Mouse (Mus musculus) heart, postnatal 14 days (tissue): ENCODE measurements around the gene Rhox3g. TPM values are rescaled to one million over a fixed set of nuclear protein-coding genes. Genes with fewer than 3 reads are reported as not detected.
"Not testable (repeated sequence)": the region's sequence is repeated elsewhere in the genome, so short reads cannot be mapped to it uniquely, and the experiment has no call there.

Source experiments
- DNase-seq, 2 experiments: peaks; one replicate each; pipeline ENCODE4 v3.0.0; 2021 to 2022
- intact Hi-C: fragments of 180-260 bp; cut with DNase I; formaldehyde crosslinking; loops from one replicate; pipeline ENCODE4 v1.15.1; 2025
- long read RNA-seq, 2 experiments: library from polyadenylated mRNA; stranded (forward); transcript quantifications; one replicate each; pipeline ENCODE4 v2.0.0; 2021
- total RNA-seq, 2 experiments: library from RNA; stranded (reverse); gene quantifications; 2 replicates each; pipeline ENCODE4 v1.2.3; 2021

The Rhox3g gene
- not detected for total RNA-seq
- long read RNA-seq, experiment 1: 0 reads
- long read RNA-seq, experiment 2: 0 reads

GRCm38 (mm10) chrX:37628512-37628911 lies at the start of gene Rhox3g:
Rhox3g (minus strand) TSS chrX:37628612.
- intact Hi-C loops, DNase-seq: not testable (repeated sequence)

GRCm38 (mm10) chrX:37673177-37673576 lies 44.8 kb upstream of the Rhox3g start, which contains the start of gene Rhox2h:
Rhox2h (minus strand) TSS chrX:37673277.
- intact Hi-C loops, DNase-seq: not testable (repeated sequence)

GRCm38 (mm10) chrX:37668664-37669063 lies 40.3 kb upstream of the Rhox3g start, which contains the start of gene Rhox3h:
Rhox3h (minus strand) TSS chrX:37668764.
- DNase-seq, intact Hi-C loops: not testable (repeated sequence)

GRCm38 (mm10) chrX:37651227-37651626 lies 22.8 kb upstream of the Rhox3g start, which contains the start of gene Rhox4g:
Rhox4g (minus strand) TSS chrX:37651327.
- DNase-seq: not testable (repeated sequence)

GRCm38 (mm10) chrX:37643370-37643769 lies 15.0 kb upstream of the Rhox3g start, which contains the start of gene Rhox2g:
Rhox2g (minus strand) TSS chrX:37643470.
- DNase-seq, intact Hi-C loops: not testable (repeated sequence)

More at GRCm38 (mm10) chrX:37651227-37651626, 22.8 kb upstream of the Rhox3g start, which contains the start of gene Rhox4g:
- intact Hi-C loops: not testable (repeated sequence)

- DNase-seq, intact Hi-C loops: not testable (repeated sequence)
Measured at GRCm38 (mm10) chrX:37607604-37608003, 20.8 kb downstream of the Rhox3g start, which contains the start of gene Rhox4f. Rhox4f (minus strand) TSS chrX:37607704.

GRCm38 (mm10) chrX:37580692-37581091 lies 47.7 kb downstream of the Rhox3g start, which contains the start of gene Rhox3f:
Rhox3f (plus strand) TSS chrX:37580992.
- intact Hi-C loops, DNase-seq: not testable (repeated sequence)

Other genes with a start within 250 kb of the Rhox3g start
- not detected for gene Rhox3a2, start 248.6 kb downstream of the Rhox3g start, total RNA-seq
- gene Rhox4a2, start 237.8 kb downstream of the Rhox3g start, total RNA-seq: not detected
- not detected for gene Rhox2b, start 216.5 kb downstream of the Rhox3g start, total RNA-seq
- not detected for gene Rhox4b, start 196.1 kb downstream of the Rhox3g start, total RNA-seq
- gene Rhox2c, start 174.9 kb downstream of the Rhox3g start, total RNA-seq: not detected
- gene Rhox3c, start 170.0 kb downstream of the Rhox3g start, total RNA-seq: not detected
- not detected for gene Rhox4c, start 148.3 kb downstream of the Rhox3g start, total RNA-seq
- gene Rhox2d, start 135.2 kb downstream of the Rhox3g start, total RNA-seq: not detected
- gene Rhox4d, start 114.3 kb downstream of the Rhox3g start, total RNA-seq: not detected
- gene Rhox2e, start 98.2 kb downstream of the Rhox3g start, total RNA-seq: not detected
- not detected for gene Rhox3e, start 86.6 kb downstream of the Rhox3g start, total RNA-seq
- not detected for gene Rhox4e, start 71.2 kb downstream of the Rhox3g start, total RNA-seq
- gene Rhox2f, start 57.2 kb downstream of the Rhox3g start, total RNA-seq: not detected
- not detected for gene Rhox3f, start 47.6 kb downstream of the Rhox3g start, total RNA-seq
- not detected for gene Rhox4f, start 20.9 kb downstream of the Rhox3g start, total RNA-seq
- not detected for gene Rhox2g, start 14.9 kb upstream of the Rhox3g start, total RNA-seq
- not detected for gene Rhox4g, start 22.7 kb upstream of the Rhox3g start, total RNA-seq
- not detected for gene Rhox3h, start 40.2 kb upstream of the Rhox3g start, total RNA-seq
- not detected for gene Rhox2h, start 44.7 kb upstream of the Rhox3g start, total RNA-seq
- 1 to 10 TPM; 1.7 to 3.7 TPM for gene Rhox5, start 176.2 kb upstream of the Rhox3g start, total RNA-seq
- gene Rhox6, start 198.3 kb upstream of the Rhox3g start, total RNA-seq: not detected
- gene Rhox7a, start 203.1 kb upstream of the Rhox3g start, total RNA-seq: not detected